Mouse (Mus musculus) testis, adult 2 months (tissue): ENCODE results near the gene Fosl2.

Experiments used
- CTCF ChIP-seq: fragments of 200-500 bp; IDR thresholded peaks from 2 replicates; pipeline ENCODE4 v1.5.1; 2012; ENCODE audit warnings: low read depth, mild to moderate bottlenecking, inconsistent platforms, low read length, moderate library complexity; ENCODE audit not compliant: control insufficient read depth, insufficient read depth, insufficient replicate concordance
- POLR2A ChIP-seq: fragments of 200-500 bp; IDR thresholded peaks from 2 replicates; pipeline ENCODE4 v1.6.1; 2012; ENCODE audit warnings: low read depth, mild to moderate bottlenecking, inconsistent platforms, low read length, moderate library complexity; ENCODE audit not compliant: control insufficient read depth

- TF ChIP-seq CTCF (no peak), POLR2A (no peak)
Observed at GRCm38 (mm10) chr5:32092281-32092680, 43.3 kb upstream of the Fosl2 start.
